Mouse (Mus musculus) MEL (cell line): ENCODE data around the gene Bdnf. TPM values are rescaled to one million over a fixed set of nuclear protein-coding genes. Genes with fewer than 3 reads are reported as not detected.

Experiments
- DNase-seq: peaks from one replicate; pipeline ENCODE4 v3.0.0; 2011; ENCODE audit warnings: low read depth, low spot score
- H3K27ac ChIP-seq: 2 replicates; pipeline ENCODE4 v1.5.1; 2012; ENCODE audit warnings: low read depth, mild to moderate bottlenecking, control low read depth, low read length, moderate library complexity; ENCODE audit not compliant: control insufficient read depth
- H3K27me3 ChIP-seq, 2 experiments: fragments of 150-350 bp in 1 of 2; sonication (generic) in 1 of 2; 2 replicates each; pipeline ENCODE4 v1.6.1; 2012; ENCODE audit warnings: low read length in 2 of 2, mild to moderate bottlenecking in 2 of 2, improper control_type of control experiment in 1 of 2, moderate library complexity in 1 of 2; ENCODE audit not compliant: insufficient read depth in 2 of 2, control insufficient read depth in 1 of 2
- H3K36me3 ChIP-seq, 2 experiments: 2 replicates each; pipeline ENCODE4 v1.6.1; 2012 to 2014; ENCODE audit warnings: low read length in 2 of 2, improper control_type of control experiment in 1 of 2, inconsistent platforms in 1 of 2, mild to moderate bottlenecking in 1 of 2; ENCODE audit not compliant: insufficient read depth in 2 of 2, control insufficient read depth in 1 of 2
- H3K4me1 ChIP-seq, 2 experiments: fragments of 150-350 bp in 1 of 2; sonication (generic) in 1 of 2; 2 replicates each; pipeline ENCODE4 v1.6.1; 2012; ENCODE audit warnings: low read length in 2 of 2, improper control_type of control experiment in 1 of 2, mild to moderate bottlenecking in 1 of 2; ENCODE audit not compliant: insufficient read depth in 2 of 2, control insufficient read depth in 1 of 2
- H3K4me3 ChIP-seq, 2 experiments: fragments of 150-350 bp in 1 of 2; sonication (generic) in 1 of 2; 2 replicates each; pipeline ENCODE4 v1.5.1; 2012; ENCODE audit warnings: low read depth in 2 of 2, low read length in 2 of 2, mild to moderate bottlenecking in 2 of 2, moderate library complexity in 2 of 2, control low read depth in 1 of 2, improper control_type of control experiment in 1 of 2; ENCODE audit not compliant: control insufficient read depth in 1 of 2, insufficient read depth in 1 of 2
- H3K79me2 ChIP-seq: 2 replicates; pipeline ENCODE4 v1.6.1; 2012; ENCODE audit warnings: mild to moderate bottlenecking, low read length, moderate library complexity; ENCODE audit not compliant: control insufficient read depth, poor library complexity, insufficient read depth
- H3K9ac ChIP-seq: 2 replicates; pipeline ENCODE4 v1.6.1; 2012; ENCODE audit warnings: low read depth, mild to moderate bottlenecking, control low read depth, low read length, moderate library complexity; ENCODE audit not compliant: control insufficient read depth, poor library complexity, severe bottlenecking
- H3K9me3 ChIP-seq: fragments of 150-350 bp; sonication (generic); replicated peaks from 2 replicates; pipeline ENCODE4 v1.6.1; 2012; ENCODE audit warnings: mild to moderate bottlenecking, low read length, improper control_type of control experiment, moderate library complexity; ENCODE audit not compliant: insufficient read depth
- BHLHE40 ChIP-seq: IDR thresholded peaks from 2 replicates; pipeline ENCODE4 v1.6.1; 2012; ENCODE audit warnings: low read depth, mild to moderate bottlenecking, inconsistent platforms, low read length, improper control_type of control experiment, borderline replicate concordance
- CHD1 ChIP-seq: IDR thresholded peaks from 2 replicates; pipeline ENCODE4 v1.6.1; 2012; ENCODE audit warnings: low read depth, mild to moderate bottlenecking, inconsistent platforms, low read length, improper control_type of control experiment
- E2F4 ChIP-seq: IDR thresholded peaks from 2 replicates; pipeline ENCODE4 v1.6.1; 2011; ENCODE audit warnings: low read depth, low read length, improper control_type of control experiment, borderline replicate concordance
- EP300 ChIP-seq, 2 experiments: IDR thresholded peaks; 2 replicates each; pipeline ENCODE4 v1.6.1; 2011; ENCODE audit warnings: improper control_type of control experiment in 2 of 2, low read length in 2 of 2, low read depth in 1 of 2, mild to moderate bottlenecking in 1 of 2
- GABPA ChIP-seq: IDR thresholded peaks from 2 replicates; pipeline ENCODE4 v1.6.1; 2012; ENCODE audit warnings: low read depth, mild to moderate bottlenecking, inconsistent platforms, low read length, improper control_type of control experiment, moderate library complexity
- GATA1 ChIP-seq: IDR thresholded peaks from 2 replicates; pipeline ENCODE4 v1.6.1; 2011; ENCODE audit warnings: low read depth, low read length, improper control_type of control experiment
- MAX ChIP-seq: IDR thresholded peaks from 2 replicates; pipeline ENCODE4 v1.6.1; 2011; ENCODE audit warnings: low read length, improper control_type of control experiment
- MAZ ChIP-seq: IDR thresholded peaks from 2 replicates; pipeline ENCODE4 v1.6.1; 2012; ENCODE audit warnings: low read depth, mild to moderate bottlenecking, inconsistent platforms, low read length, improper control_type of control experiment
- MXI1 ChIP-seq: IDR thresholded peaks from 2 replicates; pipeline ENCODE4 v1.6.1; 2011; ENCODE audit warnings: mild to moderate bottlenecking, low read depth, low read length, improper control_type of control experiment
- MYB ChIP-seq: IDR thresholded peaks from 2 replicates; pipeline ENCODE4 v1.6.1; 2011; ENCODE audit warnings: mild to moderate bottlenecking, low read depth, low read length, improper control_type of control experiment
- NELFE ChIP-seq: IDR thresholded peaks from 2 replicates; pipeline ENCODE4 v1.6.1; 2011; ENCODE audit warnings: low read depth, low read length, improper control_type of control experiment
- NRF1 ChIP-seq: IDR thresholded peaks from 2 replicates; pipeline ENCODE4 v1.6.1; 2014; ENCODE audit warnings: low read depth, mild to moderate bottlenecking, inconsistent platforms, low read length, improper control_type of control experiment, moderate library complexity; ENCODE audit not compliant: poor library complexity, insufficient read depth, severe bottlenecking
- POLR2A ChIP-seq, 2 experiments: IDR thresholded peaks; 2 replicates each; pipeline ENCODE4 v1.6.1; 2011 to 2012; ENCODE audit warnings: low read length in 2 of 2, mild to moderate bottlenecking in 2 of 2, control low read depth in 1 of 2, improper control_type of control experiment in 1 of 2, low read depth in 1 of 2, moderate library complexity in 1 of 2; ENCODE audit not compliant: control insufficient read depth in 1 of 2, insufficient read depth in 1 of 2, poor library complexity in 1 of 2
- RAD21 ChIP-seq: IDR thresholded peaks from 2 replicates; pipeline ENCODE4 v1.6.1; 2011; ENCODE audit warnings: mild to moderate bottlenecking, low read depth, low read length, improper control_type of control experiment
- RCOR1 ChIP-seq: IDR thresholded peaks from 2 replicates; pipeline ENCODE4 v1.6.1; 2012; ENCODE audit warnings: low read depth, mild to moderate bottlenecking, inconsistent platforms, low read length, improper control_type of control experiment
- SMC3 ChIP-seq: IDR thresholded peaks from 2 replicates; pipeline ENCODE4 v1.6.1; 2011; ENCODE audit warnings: low read depth, low read length, improper control_type of control experiment
- TBP ChIP-seq: IDR thresholded peaks from 2 replicates; pipeline ENCODE4 v1.8.0; 2011; ENCODE audit warnings: low read depth, low read length, improper control_type of control experiment
- TCF12 ChIP-seq: IDR thresholded peaks from 2 replicates; pipeline ENCODE4 v1.6.1; 2014; ENCODE audit warnings: low read depth, mild to moderate bottlenecking, inconsistent platforms, low read length, improper control_type of control experiment, moderate library complexity
- USF1 ChIP-seq: IDR thresholded peaks from 2 replicates; pipeline ENCODE4 v1.6.1; 2014; ENCODE audit warnings: low read depth, mild to moderate bottlenecking, inconsistent platforms, low read length, improper control_type of control experiment, moderate library complexity
- ZC3H11A ChIP-seq: IDR thresholded peaks from 2 replicates; pipeline ENCODE4 v1.6.1; 2012; ENCODE audit warnings: low read depth, mild to moderate bottlenecking, inconsistent platforms, low read length, improper control_type of control experiment
- ZKSCAN1 ChIP-seq: IDR thresholded peaks from 2 replicates; pipeline ENCODE4 v1.6.1; 2012; ENCODE audit warnings: low read depth, mild to moderate bottlenecking, inconsistent platforms, low read length, improper control_type of control experiment, moderate library complexity
- polyA plus RNA-seq, 2 experiments: library from polyadenylated mRNA; stranded (reverse) in 1 of 2; unstranded in 1 of 2; fragments of >175 nt in 1 of 2; fragments of >200 nt in 1 of 2; gene quantifications; 2 replicates each; pipeline versions ENCODE4 v1.2.1 to v1.2.4; 2012; ENCODE audit warnings: low replicate concordance in 2 of 2, low read depth in 1 of 2; ENCODE audit not compliant: insufficient read length in 2 of 2, insufficient read depth in 1 of 2, missing spikeins in 1 of 2
- total RNA-seq: library from RNA; depleted of rRNA; stranded (reverse); fragments of 300-350 nt; gene quantifications from 2 replicates; pipeline ENCODE4 v1.2.3, GENCODE M21; 2012

The Bdnf gene
- total and polyA plus RNA-seq, 3 experiments, result not detected

DNA sequence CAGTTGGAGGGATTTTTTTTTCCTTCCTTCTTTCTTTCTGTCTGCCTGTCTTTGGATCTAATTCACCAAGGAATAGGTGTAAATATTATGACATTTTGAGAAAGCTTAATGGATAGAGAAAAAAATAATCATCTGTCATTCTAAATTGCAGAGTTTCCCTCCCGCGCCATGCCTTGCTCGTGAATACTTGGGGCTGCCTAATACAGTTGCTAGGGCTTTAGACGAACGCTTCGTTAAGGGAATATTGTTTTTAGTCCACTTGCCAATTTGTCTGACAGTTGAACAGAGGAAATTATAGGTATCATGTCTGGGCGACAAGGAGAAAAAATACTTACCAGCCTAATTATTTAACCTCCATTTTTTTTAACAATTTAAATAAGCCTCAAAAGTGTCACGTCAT, 4.0 kb downstream of the Bdnf start:
- H3K9me3 ChIP-seq, result no peaks in the 10 kb centered on the region
- no peak for DNase-seq
- no peaks in the 10 kb centered on the region for H3K4me1 ChIP-seq
- no peak overlapping the region for H3K9ac ChIP-seq
- no peaks in the 10 kb centered on the region for H3K27me3 ChIP-seq
- H3K79me2 ChIP-seq, result no peaks in the 10 kb centered on the region
- H3K36me3 ChIP-seq, result no peaks in the 10 kb centered on the region
- no peak overlapping the region for H3K27ac ChIP-seq
- no peak for TF ChIP-seq BHLHE40
- no peak for TF ChIP-seq TCF12
- no peak for TF ChIP-seq USF1
- no peak for TF ChIP-seq RCOR1
- TF ChIP-seq ZC3H11A, result no peak
- no peak for TF ChIP-seq ZKSCAN1
- TF ChIP-seq SMC3, result no peak
- TF ChIP-seq CHD1, result no peak
- TF ChIP-seq POLR2A (IDR thresholded peaks at IDR 0.05; ENCODE audit: control insufficient read depth in 1 of 2, insufficient read depth in 1 of 2, low read depth in 1 of 2, low read length in 2 of 2, poor library complexity in 1 of 2), result no peak
- TF ChIP-seq MAX, result no peak
- no peak for TF ChIP-seq MAZ
- no peak for TF ChIP-seq NRF1
- H3K4me3 ChIP-seq, result no peak overlapping the region

DNA sequence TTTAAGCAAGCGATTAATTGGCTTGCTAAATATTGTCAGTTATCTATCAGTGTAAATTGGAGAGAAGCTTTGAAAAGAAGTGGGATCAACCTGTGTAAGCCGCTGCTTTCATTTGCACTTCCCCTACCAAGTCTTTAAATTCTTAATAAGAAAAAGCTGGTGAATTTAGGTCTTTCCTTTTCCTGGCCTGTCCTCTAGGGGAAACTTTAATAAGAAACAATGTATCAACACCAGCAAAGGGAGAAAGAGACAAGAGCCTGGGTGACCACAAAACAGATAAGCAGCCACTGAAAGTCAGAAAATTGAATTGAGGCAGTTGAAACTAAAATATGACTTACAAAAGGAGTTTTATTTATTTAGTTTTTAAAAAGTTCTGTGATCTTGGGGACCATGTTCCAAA, 4.9 kb downstream of the Bdnf start:
- TF ChIP-seq GABPA (no peak), E2F4 (no peak), MYB (no peak), MXI1 (no peak), ZC3H11A (no peak), EP300 (IDR thresholded peaks at IDR 0.05; ENCODE audit: low read depth in 1 of 2, low read length in 2 of 2) (no peak), SMC3 (no peak), TBP (no peak), NELFE (no peak), BHLHE40 (no peak), RAD21 (no peak; the same call in none of the 2 replicates), ZKSCAN1 (no peak), GATA1 (no peak)
- Histone ChIP-seq H3K9ac (no peak overlapping the region), H3K4me1 (no peaks in the 10 kb centered on the region), H3K79me2 (no peaks in the 10 kb centered on the region), H3K27ac (no peak overlapping the region), H3K27me3 (no peaks in the 10 kb centered on the region), H3K4me3 (no peak overlapping the region), H3K36me3 (no peaks in the 10 kb centered on the region), H3K9me3 (no peaks in the 10 kb centered on the region)
- peak; percentile 17 for DNase-seq
